Mouse (Mus musculus): Measurements from ENCODE around the gene Nckipsd.
A peak's percentile ranks its signal among the peaks of the same experiment; 100 is the strongest.

Gene Nckipsd

DNA sequence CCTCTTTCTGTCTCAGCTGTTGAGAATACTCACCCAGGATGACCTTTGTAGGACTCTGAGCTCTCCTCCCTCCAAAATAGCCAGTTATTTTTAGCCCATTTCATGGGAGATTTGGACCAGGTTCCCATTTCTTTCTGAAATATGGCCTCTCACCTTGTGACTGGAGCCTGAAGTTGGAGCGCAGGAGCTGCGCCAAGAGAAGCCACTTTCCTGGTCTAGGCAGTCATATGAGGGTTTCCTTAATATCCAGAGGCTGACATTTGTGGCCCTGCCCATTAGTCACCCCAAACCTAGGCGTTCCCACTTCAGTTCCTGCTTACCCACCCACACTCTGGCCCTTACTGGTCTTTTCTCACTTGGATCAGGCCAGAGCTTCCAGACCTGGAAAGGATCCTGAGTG, 44.8 kb downstream of the Nckipsd start, which contains the start of gene Slc26a6:
TSS of gene Slc26a6 (plus strand) at position 308 of the 400 bp plus-strand sequence.
- peak in 1 of 2 experiments; percentile 38 for DNase-seq

DNA sequence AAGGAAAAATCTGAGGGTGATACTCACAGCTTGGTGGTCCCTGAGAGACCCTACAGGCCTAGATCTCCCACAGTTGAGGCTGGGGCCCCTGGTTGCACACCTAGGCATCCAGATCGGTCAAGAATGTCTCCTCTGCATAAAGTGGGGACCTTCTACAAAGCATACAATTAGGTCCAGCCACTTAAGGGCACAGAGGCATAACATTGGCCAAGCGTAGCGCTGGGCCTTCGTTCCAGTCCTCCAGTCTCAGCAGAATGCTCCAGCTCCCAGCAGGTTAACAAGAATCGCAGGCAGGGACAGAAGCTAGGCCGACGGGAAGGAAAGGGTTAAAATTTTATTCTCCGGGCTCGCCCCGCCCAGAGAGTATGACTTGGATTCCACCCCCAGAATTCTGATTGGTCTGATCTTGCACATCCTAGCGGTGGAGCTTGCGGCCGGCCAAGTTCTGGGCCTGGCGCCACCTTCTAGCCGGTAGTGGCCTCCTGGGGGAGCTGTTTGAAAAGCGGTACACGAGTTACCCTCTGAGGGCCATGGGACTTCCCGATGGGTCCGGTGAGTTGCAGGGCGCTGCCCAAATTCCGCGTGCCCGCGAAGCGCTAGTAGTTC, 45.6 kb downstream of the Nckipsd start:
- DNase-seq, result peak; percentile 93 to 95

GRCm38 (mm10) chr9:108854241-108854696, 46.1 kb downstream of the Nckipsd start:
- peak; percentile 85 to 90 for DNase-seq

- DNase-seq, result no peak
Measured at GRCm38 (mm10) chr9:108855335-108855734, 47.2 kb downstream of the Nckipsd start.

- no peak for DNase-seq
Measured at GRCm38 (mm10) chr9:108858792-108859527, 50.8 kb downstream of the Nckipsd start.
